25 mouse cellular contexts compared by ENCODE assay signal in genomic region chr5:8898246-8898645, GRCm38 (mm10). TPM values are rescaled to one million over a fixed set of nuclear protein-coding genes. Genes with fewer than 3 reads are reported as not detected.
DNase-seq lines count a peak whose midpoint lies in the region; ATAC-seq and TF ChIP-seq lines count a peak whose summit lies in the region.
"Had no signal": no experiment of that assay in that cellular context is flagged by ENCODE, and none has a peak within 500 bp of the region (broad histone marks: within the 10 kb centered on the region; RNA-seq: fewer than 3 reads in every experiment).

No protein-coding gene starts in this region.

- H3K9me3 ChIP-seq in liver, embryonic 11.5 days (ENCODE audit: control insufficient read depth, low read length), result no peaks in the 10 kb centered on the region
- no peaks in the 10 kb centered on the region for H3K9me3 ChIP-seq in liver, embryonic 13.5 days (replicated peaks)
- no peaks in the 10 kb centered on the region for H3K9me3 ChIP-seq in liver, postnatal 0 days (ENCODE audit: low read length)
- no peaks in the 10 kb centered on the region for H3K9me3 ChIP-seq in hindbrain, embryonic 11.5 days (ENCODE audit: control insufficient read depth, low read length)
- H3K9me3 ChIP-seq in neural tube, embryonic 15.5 days (replicated peaks), result no peaks in the 10 kb centered on the region
- H3K9me3 ChIP-seq: embryonic facial prominence, embryonic 10.5 days; embryonic facial prominence, embryonic 12.5 days; forebrain, embryonic 13.5 days; forebrain, embryonic 15.5 days; G1E had no signal

- 21% methylated on average over 3 of the region's 3 CpGs for WGBS in liver, adult 2 months
- WGBS in liver, embryonic 11.5 days, result 80% methylated on average over 3 of the region's 3 CpGs
- WGBS in liver, embryonic 13.5 days (ENCODE audit: insufficient replicate concordance), result 75% methylated on average over 3 of the region's 3 CpGs
- 76% methylated on average over 3 of the region's 3 CpGs for WGBS in liver, postnatal 0 days (ENCODE audit: insufficient replicate concordance)
- WGBS in hindbrain, embryonic 11.5 days, result 72% methylated on average over 3 of the region's 3 CpGs
- WGBS in neural tube, embryonic 15.5 days, result 72% methylated on average over 3 of the region's 3 CpGs

- no peak for ATAC-seq in liver, embryonic 11.5 days (replicated peaks; ENCODE audit: low FRiP score)
- no peak for ATAC-seq in liver, embryonic 13.5 days (ENCODE audit: low read depth)
- no peak for ATAC-seq in liver, postnatal 0 days
- no peak for ATAC-seq in hindbrain, embryonic 11.5 days (ENCODE audit: low FRiP score)
- no peak for ATAC-seq in neural tube, embryonic 15.5 days (ENCODE audit: low FRiP score)
- ATAC-seq: activated CD4-positive, CD25-positive, alpha-beta regulatory T cell, adult 4 months; CD4-positive, CD25-positive, alpha-beta regulatory T cell, adult 4 months; forebrain, embryonic 13.5 days; forebrain, embryonic 15.5 days; Patski had no signal

- TF ChIP-seq EP300 in liver, postnatal 0 days (IDR thresholded peaks at IDR 0.05; ENCODE audit: low read depth), result no peak

- H3K27me3 ChIP-seq in liver, adult 2 months (ENCODE audit: control insufficient read depth, insufficient read depth, low read length), result no peaks in the 10 kb centered on the region
- no peaks in the 10 kb centered on the region for H3K27me3 ChIP-seq in liver, embryonic 11.5 days (replicated peaks; ENCODE audit: control insufficient read depth, insufficient read depth, low read length)
- H3K27me3 ChIP-seq in liver, embryonic 13.5 days, result no peaks in the 10 kb centered on the region
- H3K27me3 ChIP-seq in liver, postnatal 0 days (ENCODE audit: insufficient read depth, low read length), result no peaks in the 10 kb centered on the region
- peaks cover 2% of the 10 kb centered on the region; the same call in 1 of the 2 replicates for H3K27me3 ChIP-seq in hindbrain, embryonic 11.5 days (ENCODE audit: control insufficient read depth, insufficient read depth, low read length)
- no peaks in the 10 kb centered on the region for H3K27me3 ChIP-seq in neural tube, embryonic 15.5 days (replicated peaks)
- H3K27me3 ChIP-seq: CH12.LX; forebrain, embryonic 15.5 days had no signal

- H3K9ac ChIP-seq in liver, adult 2 months (ENCODE audit: low read depth, low read length), result peak overlapping the region; percentile 1; the same call in 1 of the 2 replicates
- H3K9ac ChIP-seq in liver, embryonic 11.5 days (ENCODE audit: low read depth, low read length), result no peak overlapping the region
- no peak overlapping the region for H3K9ac ChIP-seq in liver, embryonic 13.5 days
- no peak overlapping the region for H3K9ac ChIP-seq in liver, postnatal 0 days (replicated peaks)
- H3K9ac ChIP-seq in hindbrain, embryonic 11.5 days (ENCODE audit: low read depth, low read length), result no peak overlapping the region
- H3K9ac ChIP-seq in neural tube, embryonic 15.5 days (replicated peaks), result no peak overlapping the region
- H3K9ac ChIP-seq: embryonic facial prominence, embryonic 12.5 days; forebrain, embryonic 13.5 days; forebrain, embryonic 15.5 days had no signal

- peak; percentile 83 for DNase-seq in liver, adult 2 months (ENCODE audit: extremely low read depth, low read depth, low spot score)
- no peak for DNase-seq in liver, embryonic 11.5 days (ENCODE audit: low spot score)
- peak; percentile 36 for DNase-seq in 3T3-L1 (ENCODE audit: low read depth, low spot score)
- no peak for DNase-seq in liver, embryonic 13.5 days
- no peak for DNase-seq in liver, postnatal 0 days
- no peak for DNase-seq in hindbrain, embryonic 11.5 days (ENCODE audit: low spot score)
- DNase-seq: adrenal gland, adult 8-10 months; adrenal gland, postnatal 14 days; adrenal gland, postnatal 36 days; B cell, adult 2 months; cerebellum, adult 11-12 months; cerebellum, adult 2 months; cerebellum, adult 9-10 months; cerebellum, postnatal 10 days; cerebellum, postnatal 25 days had no signal

- H3K79me2 ChIP-seq in liver, adult 2 months (ENCODE audit: control insufficient read depth, insufficient read depth, low read length), result peaks cover 9% of the 10 kb centered on the region; the same call in 1 of the 2 replicates

- H3K4me2 ChIP-seq in liver, embryonic 11.5 days, result no peak overlapping the region
- no peak overlapping the region for H3K4me2 ChIP-seq in liver, embryonic 13.5 days
- no peak overlapping the region for H3K4me2 ChIP-seq in liver, postnatal 0 days (ENCODE audit: low read depth, low read length)
- H3K4me2 ChIP-seq in hindbrain, embryonic 11.5 days (replicated peaks; ENCODE audit: low read depth, low read length), result no peak overlapping the region
- H3K4me2 ChIP-seq in neural tube, embryonic 15.5 days, result no peak overlapping the region
- H3K4me2 ChIP-seq: embryonic facial prominence, embryonic 12.5 days; forebrain, embryonic 13.5 days; forebrain, embryonic 15.5 days had no signal

- peaks cover 34% of the 10 kb centered on the region for H3K36me3 ChIP-seq in liver, adult 2 months (ENCODE audit: control insufficient read depth, insufficient read depth, low read length)
- H3K36me3 ChIP-seq in liver, embryonic 11.5 days (ENCODE audit: control insufficient read depth, insufficient read depth, low read length), result no peaks in the 10 kb centered on the region
- peaks cover 36% of the 10 kb centered on the region for H3K36me3 ChIP-seq in liver, embryonic 13.5 days
- H3K36me3 ChIP-seq in liver, postnatal 0 days (replicated peaks; ENCODE audit: insufficient read depth, low read length), result peaks cover 29% of the 10 kb centered on the region
- no peaks in the 10 kb centered on the region for H3K36me3 ChIP-seq in hindbrain, embryonic 11.5 days (ENCODE audit: control insufficient read depth, insufficient read depth, low read length)
- no peaks in the 10 kb centered on the region for H3K36me3 ChIP-seq in neural tube, embryonic 15.5 days
- H3K36me3 ChIP-seq: embryonic facial prominence, embryonic 10.5 days; embryonic facial prominence, embryonic 12.5 days; forebrain, embryonic 15.5 days; G1E had no signal

- H3K4me1 ChIP-seq in liver, adult 2 months (ENCODE audit: control insufficient read depth, insufficient read depth, low read length), result peaks cover 26% of the 10 kb centered on the region; the same call in 1 of the 2 replicates
- H3K4me1 ChIP-seq in liver, embryonic 11.5 days (replicated peaks; ENCODE audit: control insufficient read depth, insufficient read depth, low read length), result 0 out of 2 replicates have a peak, but pooled peaks cover 3% of the 10 kb centered on the region
- peaks cover 30% of the 10 kb centered on the region for H3K4me1 ChIP-seq in liver, embryonic 13.5 days (replicated peaks)
- peaks cover 16% of the 10 kb centered on the region for H3K4me1 ChIP-seq in liver, postnatal 0 days (ENCODE audit: insufficient read depth)
- no peaks in the 10 kb centered on the region for H3K4me1 ChIP-seq in hindbrain, embryonic 11.5 days (replicated peaks; ENCODE audit: control insufficient read depth, insufficient read depth, low read length)
- peaks cover 2% of the 10 kb centered on the region for H3K4me1 ChIP-seq in neural tube, embryonic 15.5 days

- TF ChIP-seq POLR2A in liver, adult 2 months (IDR thresholded peaks at IDR 0.05; ENCODE audit: extremely low read depth, insufficient read depth, low read length), result no peak

- no peak for TF ChIP-seq CTCF in liver, adult 2 months (IDR thresholded peaks at IDR 0.05; ENCODE audit: low read depth, low read length)
- TF ChIP-seq CTCF in liver, postnatal 0 days (IDR thresholded peaks at IDR 0.05; ENCODE audit: low read depth), result no peak

- H3K27ac ChIP-seq in liver, adult 2 months (replicated peaks; ENCODE audit: insufficient read depth, low read depth, low read length), result peak overlapping the region; percentile 61
- no peak overlapping the region for H3K27ac ChIP-seq in liver, embryonic 11.5 days (ENCODE audit: low read depth, low read length)
- 0 out of 2 replicates have a peak overlapping the region, but pooled peaks have one; percentile 1 for H3K27ac ChIP-seq in liver, embryonic 13.5 days
- peak overlapping the region; percentile 65 for H3K27ac ChIP-seq in liver, postnatal 0 days (ENCODE audit: low read depth)
- no peak overlapping the region for H3K27ac ChIP-seq in hindbrain, embryonic 11.5 days (ENCODE audit: low read depth, low read length)
- H3K27ac ChIP-seq in neural tube, embryonic 15.5 days (replicated peaks), result no peak overlapping the region
- H3K27ac ChIP-seq: embryonic facial prominence, embryonic 10.5 days; embryonic facial prominence, embryonic 12.5 days; forebrain, embryonic 13.5 days; forebrain, embryonic 15.5 days had no signal

- H3K4me3 ChIP-seq in liver, adult 2 months (ENCODE audit: insufficient read depth, low read depth, low read length), result no peak overlapping the region
- H3K4me3 ChIP-seq in liver, embryonic 11.5 days (ENCODE audit: low read depth, low read length), result no peak overlapping the region
- H3K4me3 ChIP-seq in liver, embryonic 13.5 days (replicated peaks), result no peak overlapping the region
- H3K4me3 ChIP-seq in liver, postnatal 0 days (ENCODE audit: low read depth, low read length), result no peak overlapping the region
- H3K4me3 ChIP-seq in hindbrain, embryonic 11.5 days (ENCODE audit: low read depth, low read length), result no peak overlapping the region
- H3K4me3 ChIP-seq in neural tube, embryonic 15.5 days (replicated peaks), result no peak overlapping the region
- H3K4me3 ChIP-seq: embryonic facial prominence, embryonic 10.5 days; embryonic facial prominence, embryonic 12.5 days; forebrain, embryonic 13.5 days; forebrain, embryonic 15.5 days had no signal

RNA-seq across cellular contexts. Expression of gene Abcb4, which starts 4.7 kb away (rescaled TPM):
- total RNA-seq in liver, adult 2 months (2014; rRNA removed), result 164 and 202 TPM in 2 replicates
- 66.9 and 77.2 TPM in 2 replicates for polyA plus RNA-seq in liver, adult 2 months (2012; rRNA removed)
- polyA plus RNA-seq in liver, embryonic 11.5 days (2014; fragmentation: Nextera tagmentation; extraction: Ambion mirVana), result 32.6 and 35.8 TPM in 2 replicates
- 26.7 and 31.5 TPM in 2 replicates for polyA plus RNA-seq in liver, embryonic 13.5 days (2015; fragmentation: Nextera tagmentation; extraction: Ambion mirVana)
- 64.7 and 75.6 TPM in 2 replicates for polyA plus RNA-seq in liver, postnatal 0 days (2015; fragmentation: Nextera tagmentation; extraction: Ambion mirVana)
- 0.37 and 0.73 TPM in 2 replicates for polyA plus RNA-seq in hindbrain, embryonic 11.5 days (2014; fragmentation: Nextera tagmentation; extraction: Ambion mirVana)
- 0.78 and 0.87 TPM in 2 replicates for polyA plus RNA-seq in neural tube, embryonic 15.5 days (2015; fragmentation: Nextera tagmentation; extraction: Ambion mirVana)
- polyA plus RNA-seq: G1E had no signal

Comparison
In these comparisons a context has a peak if more than half of its experiments do, and no peak if none do; other contexts are left out.
1. DNase-seq: peak in liver, adult 2 months (single experiment) and 3T3-L1 (single experiment); none in liver, embryonic 11.5 days (single experiment), liver, embryonic 13.5 days (single experiment), liver, postnatal 0 days (single experiment) and hindbrain, embryonic 11.5 days (single experiment).
2. H3K27ac ChIP-seq: peak in liver, adult 2 months (single experiment), liver, embryonic 13.5 days (single experiment) and liver, postnatal 0 days (single experiment); none in liver, embryonic 11.5 days (single experiment), hindbrain, embryonic 11.5 days (single experiment) and neural tube, embryonic 15.5 days (single experiment).
3. RNA of gene Abcb4, which starts 4.7 kb away (polyA plus RNA-seq): 66.9 to 77.2 TPM in liver, adult 2 months, 64.7 to 75.6 TPM in liver, postnatal 0 days, 32.6 to 35.8 TPM in liver, embryonic 11.5 days and 26.7 to 31.5 TPM in liver, embryonic 13.5 days; 0.78 to 0.87 TPM in neural tube, embryonic 15.5 days and 0.37 to 0.73 TPM in hindbrain, embryonic 11.5 days; every median in the first group is over 10 times any median in the second.